Mouse (Mus musculus) adrenal gland, postnatal 4 days (tissue): ENCODE results near the gene 4930407I10Rik. TPM values are rescaled to one million over a fixed set of nuclear protein-coding genes. Genes with fewer than 3 reads are reported as not detected.

ENCODE experiments used
- DNase-seq, 2 experiments: peaks; one replicate each; pipeline ENCODE4 v3.0.0; 2021 to 2022; ENCODE audit warnings: low spot score in 2 of 2, mixed read lengths in 2 of 2
- total RNA-seq, 2 experiments: library from RNA; stranded (reverse); gene quantifications; 2 replicates each; pipeline ENCODE4 v1.2.3; 2021

The 4930407I10Rik gene
- total RNA-seq, 2 experiments from 2014 or later = not detected

GRCm38 (mm10) chr15:82047080-82047883 is 11.7 kb upstream of the 4930407I10Rik start, which contains the start of gene Snu13:
Gene Snu13, minus strand, starts transcription at chr15:82047598.
- peak; percentile 73 to 79 for DNase-seq

- no peak for DNase-seq
These were observed 6.4 kb upstream of the 4930407I10Rik start for GRCm38 (mm10) chr15:82052544-82052943.

GRCm38 (mm10) chr15:82063909-82064308 is 5.0 kb downstream of the 4930407I10Rik start:
- DNase-seq = no peak

- DNase-seq = peak in 1 of 2 experiments; percentile 42
These were observed 6.6 kb downstream of the 4930407I10Rik start for GRCm38 (mm10) chr15:82065511-82065910.

GRCm38 (mm10) chr15:82069898-82070297 is 10.9 kb downstream of the 4930407I10Rik start, which contains the start of gene Mei1:
Gene Mei1, plus strand, starts transcription at chr15:82069996.
- DNase-seq = no peak

- DNase-seq = no peak
These were observed 13.0 kb downstream of the 4930407I10Rik start for GRCm38 (mm10) chr15:82071816-82072469.

GRCm38 (mm10) chr15:82073490-82073889 is 14.5 kb downstream of the 4930407I10Rik start:
- no peak for DNase-seq

- DNase-seq = no peak
These were observed 20.9 kb downstream of the 4930407I10Rik start for GRCm38 (mm10) chr15:82079883-82080282.

GRCm38 (mm10) chr15:82081161-82081560 is 22.2 kb downstream of the 4930407I10Rik start:
- DNase-seq = no peak

GRCm38 (mm10) chr15:82085606-82086005 is 26.7 kb downstream of the 4930407I10Rik start:
- DNase-seq = no peak

- DNase-seq = no peak
These were observed 27.2 kb downstream of the 4930407I10Rik start for GRCm38 (mm10) chr15:82086131-82086530.

GRCm38 (mm10) chr15:82087266-82087665 is 28.3 kb downstream of the 4930407I10Rik start:
- DNase-seq = no peak

GRCm38 (mm10) chr15:82091061-82091460 is 32.1 kb downstream of the 4930407I10Rik start:
- DNase-seq = no peak

- DNase-seq = peak in 1 of 2 experiments; percentile 46
These were observed 48.1 kb downstream of the 4930407I10Rik start for GRCm38 (mm10) chr15:82106953-82107555.

Other genes starting within 250 kb of the 4930407I10Rik start
- gene Tob2, start 200.4 kb upstream of the 4930407I10Rik start, total RNA-seq = 10 to 100 TPM; 66.2 to 67.2 TPM
- gene Phf5a, start 187.2 kb upstream of the 4930407I10Rik start, total RNA-seq = 10 to 100 TPM; 62.7 to 71.2 TPM
- gene Aco2, start 186.8 kb upstream of the 4930407I10Rik start, total RNA-seq = 100 to 1,000 TPM; 498 to 540 TPM
- gene Polr3h, start 132.9 kb upstream of the 4930407I10Rik start, total RNA-seq = 10 to 100 TPM; 25.3 to 27.9 TPM
- gene Csdc2, start 122.4 kb upstream of the 4930407I10Rik start, total RNA-seq = 10 to 100 TPM; 52.8 to 55.7 TPM
- 100 to 1,000 TPM in 1 of 2 experiments, 10 to 100 TPM in 1; 94.6 to 101 TPM for gene Pmm1, start 98.2 kb upstream of the 4930407I10Rik start, total RNA-seq
- gene 1700029P11Rik, start 78.6 kb upstream of the 4930407I10Rik start, total RNA-seq = not detected
- gene Xrcc6, start 71.3 kb upstream of the 4930407I10Rik start, total RNA-seq = 10 to 100 TPM; 89.4 to 92.6 TPM
- 10 to 100 TPM; 83.6 to 95.1 TPM for gene Desi1, start 25.3 kb upstream of the 4930407I10Rik start, total RNA-seq
- 100 to 1,000 TPM in 1 of 2 experiments, 10 to 100 TPM in 1; 92.5 to 102 TPM for gene Snu13, start 11.6 kb upstream of the 4930407I10Rik start, total RNA-seq
- 1 to 10 TPM; 3.5 to 3.8 TPM for gene Mei1, start 10.8 kb downstream of the 4930407I10Rik start, total RNA-seq
- gene Ccdc134, start 68.8 kb downstream of the 4930407I10Rik start, total RNA-seq = 10 to 100 TPM; 11.1 to 11.3 TPM
- 10 to 100 TPM; 54.6 to 71.7 TPM for gene Srebf2, start 88.0 kb downstream of the 4930407I10Rik start, total RNA-seq
- under 1 TPM; 0.70 to 0.79 TPM for gene Shisa8, start 153.7 kb downstream of the 4930407I10Rik start, total RNA-seq
- 1 to 10 TPM in 1 of 2 experiments, under 1 TPM in 1; 0.65 to 1.5 TPM for gene Tnfrsf13c, start 165.2 kb downstream of the 4930407I10Rik start, total RNA-seq
- gene Cenpm, start 185.6 kb downstream of the 4930407I10Rik start, total RNA-seq = 10 to 100 TPM; 12.8 to 16.8 TPM
- gene 1500009C09Rik, start 193.2 kb downstream of the 4930407I10Rik start, total RNA-seq = under 1 TPM; 0.40 to 0.56 TPM
- gene Sept3, start 215.7 kb downstream of the 4930407I10Rik start, total RNA-seq = 10 to 100 TPM; 13.3 to 17.7 TPM
- under 1 TPM; 0.34 to 0.37 TPM for gene Wbp2nl, start 239.8 kb downstream of the 4930407I10Rik start, total RNA-seq